Mouse (Mus musculus) olfactory bulb, adult 2 months (tissue): ENCODE data around the gene Fgfr2.

Experiments
- CTCF ChIP-seq: fragments of 200-500 bp; IDR thresholded peaks from 2 replicates; pipeline ENCODE4 v1.5.1; 2012; ENCODE audit warnings: low read depth, mild to moderate bottlenecking, low read length, moderate library complexity; ENCODE audit not compliant: insufficient read depth
- POLR2A ChIP-seq: fragments of 200-500 bp; IDR thresholded peaks from 2 replicates; pipeline ENCODE4 v1.6.1; 2012; ENCODE audit warnings: mild to moderate bottlenecking, low read depth, low read length, moderate library complexity; ENCODE audit not compliant: insufficient read depth

DNA sequence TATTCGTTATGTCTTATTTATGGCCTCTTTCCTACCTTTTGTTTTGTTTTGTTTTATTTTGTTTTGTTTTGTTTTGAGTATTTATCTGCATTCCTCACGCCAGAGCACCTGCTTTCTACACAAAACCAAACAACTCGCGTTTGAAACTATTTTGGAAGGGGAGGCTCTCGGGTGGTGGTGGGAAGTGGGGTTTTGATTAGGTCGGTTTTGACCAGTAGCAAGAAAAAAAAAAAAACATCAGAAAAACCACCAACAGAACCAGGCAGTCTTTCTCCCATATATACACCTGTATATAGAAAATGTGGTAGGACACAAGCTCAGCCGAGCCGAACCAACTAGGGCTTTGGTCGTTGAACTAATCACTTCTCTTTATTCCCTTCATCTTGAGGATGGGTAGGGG, 1567.0 kb downstream of the Fgfr2 start:
- TF ChIP-seq CTCF (no peak), POLR2A (no peak)
